Mouse (Mus musculus) spleen, postnatal 14 days (tissue): ENCODE measurements at regions not wholly inside any gene's neighbourhood (a gene's known extent, or its start where the extent isn't known, plus 50 kb on each side); places are given as distances from the start of the nearest gene placed in this dataset.

Source experiments
- DNase-seq, 2 experiments: peaks; one replicate each; pipeline ENCODE4 v3.0.0; 2021 to 2022; ENCODE audit warnings: low spot score in 2 of 2

- no peak for DNase-seq
These were observed 53.1 kb upstream of the Lbx1 start for GRCm38 (mm10) chr19:45288722-45289121.

- DNase-seq: no peak
These were observed 62.2 kb upstream of the Lbx1 start for GRCm38 (mm10) chr19:45297812-45298211.

GRCm38 (mm10) chr19:45299341-45299740, 63.7 kb upstream of the Lbx1 start:
- no peak for DNase-seq

GRCm38 (mm10) chr19:45299768-45300167, 63.8 kb upstream of the Btrc start:
- DNase-seq: no peak

- peak in 1 of 2 experiments; percentile 12 for DNase-seq
These were observed 62.7 kb upstream of the Btrc start for GRCm38 (mm10) chr19:45300691-45301431.

- no peak for DNase-seq
These were observed 62.2 kb upstream of the Btrc start for GRCm38 (mm10) chr19:45301432-45301732.

GRCm38 (mm10) chr19:45301733-45302547, 61.6 kb upstream of the Btrc start:
- no peak for DNase-seq

GRCm38 (mm10) chr19:45302548-45303241, 60.8 kb upstream of the Btrc start:
- DNase-seq: no peak

GRCm38 (mm10) chr19:45304538-45304937, 59.0 kb upstream of the Btrc start:
- DNase-seq: no peak

GRCm38 (mm10) chr19:45307299-45308275, 55.9 kb upstream of the Btrc start:
- DNase-seq: peak; percentile 36 to 58

GRCm38 (mm10) chr19:45308676-45309275, 54.8 kb upstream of the Btrc start:
- no peak for DNase-seq

- no peak for DNase-seq
These were observed 53.1 kb upstream of the Btrc start for GRCm38 (mm10) chr19:45310291-45310881.

GRCm38 (mm10) chr19:45310944-45311603, 52.5 kb upstream of the Btrc start:
- DNase-seq: peak; percentile 33 to 54

GRCm38 (mm10) chr19:45311831-45312537, 51.5 kb upstream of the Btrc start:
- DNase-seq: no peak

GRCm38 (mm10) chr19:45312713-45313365, 50.7 kb upstream of the Btrc start:
- no peak for DNase-seq
